In genomic region chr1:129719592-129719991, GRCm38 (mm10) we compare ENCODE assay signal across 20 mouse cellular contexts.
DNase-seq lines count a peak whose midpoint lies in the region; ATAC-seq lines count a peak whose summit lies in the region.
"Had no signal": no experiment of that assay in that cellular context is flagged by ENCODE, and none has a peak within 500 bp of the region (broad histone marks: within the 10 kb centered on the region; RNA-seq: fewer than 3 reads in every experiment).

No protein-coding gene starts in this region.

- no peak overlapping the region for H3K4me3 ChIP-seq in kidney, embryonic 14.5 days (ENCODE audit: low read length)
- H3K4me3 ChIP-seq in kidney, embryonic 16.5 days (ENCODE audit: low read length), result no peak overlapping the region
- H3K4me3 ChIP-seq in midbrain, embryonic 14.5 days (replicated peaks; ENCODE audit: low read depth, low read length), result no peak overlapping the region
- H3K4me3 ChIP-seq in midbrain, embryonic 15.5 days, result no peak overlapping the region
- H3K4me3 ChIP-seq: erythroblast, embryonic 14.5 days; hindbrain, embryonic 10.5 days; limb, embryonic 15.5 days had no signal

- no peaks in the 10 kb centered on the region for H3K36me3 ChIP-seq in kidney, embryonic 14.5 days (ENCODE audit: control insufficient read depth, insufficient read depth, low read length)
- H3K36me3 ChIP-seq in kidney, embryonic 16.5 days (ENCODE audit: insufficient read depth, low read length), result no peaks in the 10 kb centered on the region
- no peaks in the 10 kb centered on the region for H3K36me3 ChIP-seq in midbrain, embryonic 14.5 days (ENCODE audit: control insufficient read depth, insufficient read depth, low read length)
- H3K36me3 ChIP-seq in midbrain, embryonic 15.5 days (replicated peaks), result no peaks in the 10 kb centered on the region
- H3K36me3 ChIP-seq: hindbrain, embryonic 10.5 days; limb, embryonic 15.5 days had no signal

- 0 out of 2 replicates have a peak, but pooled peaks have one; percentile 46 for ATAC-seq in kidney, embryonic 14.5 days (ENCODE audit: low FRiP score, low TSS enrichment)
- ATAC-seq in kidney, embryonic 16.5 days (ENCODE audit: low FRiP score, low TSS enrichment), result no peak
- no peak for ATAC-seq in midbrain, embryonic 14.5 days (ENCODE audit: low FRiP score, low TSS enrichment)
- ATAC-seq in midbrain, embryonic 15.5 days (replicated peaks), result no peak
- ATAC-seq: forebrain, embryonic 16.5 days; intestine, embryonic 16.5 days had no signal

- no peak overlapping the region for H3K4me2 ChIP-seq in kidney, embryonic 14.5 days (replicated peaks; ENCODE audit: low read depth, low read length)
- no peak overlapping the region for H3K4me2 ChIP-seq in kidney, embryonic 16.5 days (replicated peaks; ENCODE audit: low read depth, low read length)
- H3K4me2 ChIP-seq in midbrain, embryonic 14.5 days (ENCODE audit: low read length), result no peak overlapping the region
- H3K4me2 ChIP-seq in midbrain, embryonic 15.5 days, result no peak overlapping the region
- H3K4me2 ChIP-seq: limb, embryonic 15.5 days had no signal

- H3K27me3 ChIP-seq in kidney, embryonic 14.5 days (ENCODE audit: control insufficient read depth, insufficient read depth, low read length), result no peaks in the 10 kb centered on the region
- H3K27me3 ChIP-seq in kidney, embryonic 16.5 days (ENCODE audit: insufficient read depth, low read length), result no peaks in the 10 kb centered on the region
- no peaks in the 10 kb centered on the region for H3K27me3 ChIP-seq in midbrain, embryonic 14.5 days (ENCODE audit: control insufficient read depth, insufficient read depth, low read length)
- no peaks in the 10 kb centered on the region for H3K27me3 ChIP-seq in midbrain, embryonic 15.5 days (replicated peaks)
- H3K27me3 ChIP-seq: limb, embryonic 15.5 days had no signal

- peak; percentile 10 to 22 for DNase-seq in cerebellum, postnatal 10 days
- no peak for DNase-seq in cerebellum, postnatal 25 days
- DNase-seq in midbrain, embryonic 14.5 days, result peak; percentile 32
- DNase-seq in retina, postnatal 1 day, result peak; percentile 5
- DNase-seq in gastrocnemius, adult 18-20 months (ENCODE audit: low spot score), result no peak
- DNase-seq: adrenal gland, postnatal 10 days; cerebellum, adult 8-10 months; embryo, embryonic 11 days; kidney, postnatal 25 days; lung, adult 18-20 months; right cerebral cortex, adult 18-20 months; thymus, adult 18-20 months had no signal

- H3K9ac ChIP-seq in kidney, embryonic 14.5 days (ENCODE audit: low read depth, low read length), result no peak overlapping the region
- no peak overlapping the region for H3K9ac ChIP-seq in kidney, embryonic 16.5 days (replicated peaks; ENCODE audit: low read length)
- no peak overlapping the region for H3K9ac ChIP-seq in midbrain, embryonic 14.5 days (replicated peaks; ENCODE audit: low read length)
- H3K9ac ChIP-seq in midbrain, embryonic 15.5 days, result no peak overlapping the region
- H3K9ac ChIP-seq: limb, embryonic 15.5 days had no signal

- no peaks in the 10 kb centered on the region for H3K9me3 ChIP-seq in kidney, embryonic 14.5 days (ENCODE audit: control insufficient read depth, low read length)
- no peaks in the 10 kb centered on the region for H3K9me3 ChIP-seq in kidney, embryonic 16.5 days (ENCODE audit: low read length)
- H3K9me3 ChIP-seq in midbrain, embryonic 14.5 days (ENCODE audit: control insufficient read depth, low read length), result no peaks in the 10 kb centered on the region
- no peaks in the 10 kb centered on the region for H3K9me3 ChIP-seq in midbrain, embryonic 15.5 days
- H3K9me3 ChIP-seq: hindbrain, embryonic 10.5 days; limb, embryonic 15.5 days had no signal

- no peak overlapping the region for H3K27ac ChIP-seq in kidney, embryonic 14.5 days (ENCODE audit: low read depth, low read length)
- H3K27ac ChIP-seq in kidney, embryonic 16.5 days (ENCODE audit: low read length), result no peak overlapping the region
- no peak overlapping the region for H3K27ac ChIP-seq in midbrain, embryonic 14.5 days (replicated peaks; ENCODE audit: low read depth, low read length)
- H3K27ac ChIP-seq in midbrain, embryonic 15.5 days, result no peak overlapping the region
- H3K27ac ChIP-seq: hindbrain, embryonic 10.5 days; limb, embryonic 15.5 days had no signal

- H3K4me1 ChIP-seq in kidney, embryonic 14.5 days (ENCODE audit: control insufficient read depth, insufficient read depth, low read length), result no peaks in the 10 kb centered on the region
- H3K4me1 ChIP-seq in kidney, embryonic 16.5 days (ENCODE audit: insufficient read depth, low read length), result no peaks in the 10 kb centered on the region
- H3K4me1 ChIP-seq in midbrain, embryonic 14.5 days (ENCODE audit: control insufficient read depth, insufficient read depth, low read length), result no peaks in the 10 kb centered on the region
- no peaks in the 10 kb centered on the region for H3K4me1 ChIP-seq in midbrain, embryonic 15.5 days
- H3K4me1 ChIP-seq: hindbrain, embryonic 10.5 days; limb, embryonic 15.5 days had no signal

Comparison
In these comparisons a context has a peak if more than half of its experiments do, and no peak if none do; other contexts are left out.
1. DNase-seq: peak in cerebellum, postnatal 10 days (2 of 2), midbrain, embryonic 14.5 days (single experiment) and retina, postnatal 1 day (single experiment); none in cerebellum, postnatal 25 days (0 of 2) and gastrocnemius, adult 18-20 months (single experiment).